Mouse (Mus musculus) embryonic facial prominence, embryonic 13.5 days (tissue): ENCODE measurements around the gene Bst2. TPM values are rescaled to one million over a fixed set of nuclear protein-coding genes. Genes with fewer than 3 reads are reported as not detected.
"Not testable (repeated sequence)": the region's sequence is repeated elsewhere in the genome, so short reads cannot be mapped to it uniquely, and the experiment has no call there.

Experiments
- ATAC-seq: fragments of 200-750 bp; cut with Nextera tagmentation; 2 replicates; pipeline ENCODE4 v1.8.0; 2017; ENCODE audit warnings: low read depth; ENCODE audit not compliant: insufficient number of reproducible peaks, insufficient read depth, low FRiP score, low TSS enrichment
- H3K27ac ChIP-seq: fragments of 300-500 bp; sonication (generic); 2 replicates; pipeline ENCODE4 v1.5.1; 2015; ENCODE audit warnings: moderate library complexity, mild to moderate bottlenecking, inconsistent platforms
- H3K27me3 ChIP-seq: fragments of 300-500 bp; sonication (generic); 2 replicates; pipeline ENCODE4 v1.6.1; 2015; ENCODE audit warnings: mild to moderate bottlenecking, inconsistent platforms
- H3K36me3 ChIP-seq: fragments of 300-500 bp; sonication (generic); 2 replicates; pipeline ENCODE4 v1.6.1; 2015; ENCODE audit warnings: mild to moderate bottlenecking, inconsistent platforms
- H3K4me1 ChIP-seq: fragments of 300-500 bp; sonication (generic); 2 replicates; pipeline ENCODE4 v1.6.1; 2015; ENCODE audit warnings: inconsistent platforms
- H3K4me2 ChIP-seq: fragments of 300-500 bp; sonication (generic); 2 replicates; pipeline ENCODE4 v1.6.1; 2015; ENCODE audit warnings: moderate library complexity, mild to moderate bottlenecking, inconsistent platforms
- H3K4me3 ChIP-seq: fragments of 300-500 bp; sonication (generic); 2 replicates; pipeline ENCODE4 v1.5.1; 2015; ENCODE audit warnings: mild to moderate bottlenecking, inconsistent platforms
- H3K9ac ChIP-seq: fragments of 300-500 bp; sonication (generic); 2 replicates; pipeline ENCODE4 v1.6.1; 2015; ENCODE audit warnings: mild to moderate bottlenecking, inconsistent platforms
- H3K9me3 ChIP-seq: fragments of 300-500 bp; sonication (generic); 2 replicates; pipeline ENCODE4 v1.6.1; 2016; ENCODE audit warnings: inconsistent platforms
- WGBS: fragments of 180-500 bp; shearing (Covaris S2); methylation state at CpG from one replicate; pipeline ENCODE4 v1.1.7; 2015; ENCODE audit warnings: mixed read lengths; 5-methylcytosine and 5-hydroxymethylcytosine counted together
- polyA plus RNA-seq: library from polyadenylated mRNA; unstranded; fragments of >200 nt; fragmentation: Nextera tagmentation; extraction: Ambion mirVana; gene quantifications from 2 replicates; pipeline ENCODE4 v1.2.1, GENCODE M21; 2015

The Bst2 gene
- polyA plus RNA-seq, 1 experiment from 2014 or later: 18.0 TPM

GRCm38 (mm10) chr8:71530735-71531467 is 6.4 kb downstream of the Bst2 start:
- H3K27me3 ChIP-seq: peaks cover 28% of the 10 kb centered on the region
- not testable (repeated sequence) for H3K9ac ChIP-seq, H3K4me3 ChIP-seq, H3K27ac ChIP-seq, ATAC-seq, H3K4me2 ChIP-seq, H3K9me3 ChIP-seq, H3K4me1 ChIP-seq, H3K36me3 ChIP-seq
- 62% methylated on average over 6 of the region's 12 CpGs for WGBS

- no peak for ATAC-seq
- 79% methylated on average over 11 of the region's 11 CpGs for WGBS
- H3K27me3 ChIP-seq: peaks cover 52% of the 10 kb centered on the region
- no peaks in the 10 kb centered on the region for H3K36me3 ChIP-seq
- H3K9me3 ChIP-seq: no peaks in the 10 kb centered on the region
- no peak overlapping the region for H3K4me3 ChIP-seq
- no peak overlapping the region for H3K9ac ChIP-seq
- peak overlapping the region; percentile 51; the same call in 1 of the 2 replicates for H3K27ac ChIP-seq
- H3K4me1 ChIP-seq: peaks cover 7% of the 10 kb centered on the region; the same call in 1 of the 2 replicates
- H3K4me2 ChIP-seq: no peak overlapping the region
Measured at GRCm38 (mm10) chr8:71528362-71529073, 8.7 kb downstream of the Bst2 start.

DNA sequence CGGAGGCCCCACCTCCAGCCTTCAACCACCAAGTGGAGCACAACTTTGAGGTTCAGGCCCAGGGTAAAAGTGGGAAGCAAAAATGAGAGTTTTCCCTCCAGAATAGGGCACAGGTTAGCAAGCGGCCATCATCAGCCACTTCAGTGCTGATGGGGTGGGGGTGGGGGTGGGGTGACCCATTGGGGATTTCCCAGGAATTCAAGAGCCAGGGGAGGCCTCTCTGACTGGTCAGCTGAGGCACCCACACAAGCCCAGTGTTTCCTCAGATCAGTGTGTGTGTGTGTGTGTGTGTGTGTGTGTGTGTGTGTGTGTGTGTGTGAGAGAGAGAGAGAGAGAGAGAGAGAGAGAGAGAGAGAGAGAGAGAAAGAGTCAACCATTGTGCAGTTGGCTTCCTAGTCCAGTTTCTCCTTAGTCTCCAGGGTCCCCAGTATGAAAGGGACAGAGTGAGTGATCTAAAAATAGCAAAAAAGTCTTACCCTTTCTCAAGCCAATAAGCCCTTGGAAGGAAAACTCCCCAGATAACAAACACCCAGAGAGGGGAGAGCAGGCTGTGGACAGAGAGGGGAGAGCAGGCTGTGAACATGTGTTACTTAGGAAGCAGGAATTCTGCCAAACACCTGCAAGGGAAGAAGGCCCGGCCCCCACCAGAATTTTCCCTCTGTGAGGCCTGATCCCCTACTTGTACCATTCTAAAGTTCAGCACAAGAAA is 9.9 kb downstream of the Bst2 start:
- Histone ChIP-seq H3K4me2 (no peak overlapping the region), H3K9me3 (no peaks in the 10 kb centered on the region), H3K27me3 (peaks cover 58% of the 10 kb centered on the region), H3K4me1 (peaks cover 7% of the 10 kb centered on the region; the same call in 1 of the 2 replicates), H3K27ac (no peak overlapping the region), H3K36me3 (no peaks in the 10 kb centered on the region), H3K4me3 (no peak overlapping the region), H3K9ac (no peak overlapping the region)
- WGBS: 46% methylated on average over 3 of the region's 3 CpGs
- ATAC-seq: no peak

- Histone ChIP-seq H3K4me2 (no peak overlapping the region), H3K4me3 (no peak overlapping the region), H3K27ac (0 out of 2 replicates have a peak overlapping the region, but pooled peaks have one; percentile 33), H3K27me3 (peaks cover 59% of the 10 kb centered on the region), H3K36me3 (no peaks in the 10 kb centered on the region), H3K9ac (no peak overlapping the region), H3K9me3 (no peaks in the 10 kb centered on the region), H3K4me1 (peaks cover 7% of the 10 kb centered on the region; the same call in 1 of the 2 replicates)
- no peak for ATAC-seq
- 9% methylated on average over 6 of the region's 6 CpGs for WGBS
Measured at GRCm38 (mm10) chr8:71526272-71526671, 11.0 kb downstream of the Bst2 start.

- 0 out of 2 replicates have a peak within 1 kb of the TSS, but pooled peaks have one; percentile 33 for H3K27ac ChIP-seq
- H3K36me3 ChIP-seq: no peaks in the 10 kb centered on the region
- H3K4me1 ChIP-seq: peaks cover 7% of the 10 kb centered on the region; the same call in 1 of the 2 replicates
- peak within 1 kb of the TSS; percentile 21; the same call in 1 of the 2 replicates for H3K4me2 ChIP-seq
- peak within 1 kb of the TSS; percentile 33; the same call in 1 of the 2 replicates for H3K9ac ChIP-seq
- H3K27me3 ChIP-seq: peaks cover 59% of the 10 kb centered on the region
- no peak for ATAC-seq
- 7% methylated on average over 46 of the region's 46 CpGs for WGBS
- no peaks in the 10 kb centered on the region for H3K9me3 ChIP-seq
- peak within 1 kb of the TSS; percentile 17 for H3K4me3 ChIP-seq
Measured at GRCm38 (mm10) chr8:71525226-71526050, 11.8 kb downstream of the Bst2 start, which contains the start of gene Ccdc194. Gene Ccdc194 (minus strand): TSS chr8:71525711.

DNA sequence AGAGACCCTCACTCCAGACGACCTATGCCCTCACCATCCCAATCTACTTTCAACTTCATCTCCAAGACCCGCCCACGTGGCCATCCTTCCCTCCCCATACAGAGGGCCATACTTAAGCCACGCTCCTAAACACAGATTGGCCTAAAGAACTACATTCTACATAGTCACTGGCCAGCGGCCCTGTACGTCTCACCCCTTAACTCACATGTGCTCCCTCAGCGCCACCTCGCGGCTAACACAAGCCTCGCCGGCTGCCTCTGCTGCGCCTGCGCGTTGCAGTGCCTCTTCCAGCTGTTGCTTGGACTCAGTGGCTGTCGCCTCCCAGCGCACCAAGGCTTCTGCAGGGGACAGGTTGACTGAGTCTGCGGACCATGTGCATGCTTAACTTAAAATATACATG is 15.6 kb downstream of the Bst2 start:
- peaks cover 11% of the 10 kb centered on the region; the same call in 1 of the 2 replicates for H3K4me1 ChIP-seq
- H3K27me3 ChIP-seq: peaks cover 38% of the 10 kb centered on the region
- H3K9me3 ChIP-seq: no peaks in the 10 kb centered on the region
- no peak overlapping the region for H3K27ac ChIP-seq
- no peaks in the 10 kb centered on the region for H3K36me3 ChIP-seq
- H3K4me2 ChIP-seq: peak overlapping the region; percentile 44
- peak; percentile 54; the same call in 1 of the 2 replicates for ATAC-seq
- H3K4me3 ChIP-seq: peak overlapping the region; percentile 15
- 0 out of 2 replicates have a peak overlapping the region, but pooled peaks have one; percentile 8 for H3K9ac ChIP-seq
- WGBS: 2% methylated on average over 17 of the region's 17 CpGs

DNA sequence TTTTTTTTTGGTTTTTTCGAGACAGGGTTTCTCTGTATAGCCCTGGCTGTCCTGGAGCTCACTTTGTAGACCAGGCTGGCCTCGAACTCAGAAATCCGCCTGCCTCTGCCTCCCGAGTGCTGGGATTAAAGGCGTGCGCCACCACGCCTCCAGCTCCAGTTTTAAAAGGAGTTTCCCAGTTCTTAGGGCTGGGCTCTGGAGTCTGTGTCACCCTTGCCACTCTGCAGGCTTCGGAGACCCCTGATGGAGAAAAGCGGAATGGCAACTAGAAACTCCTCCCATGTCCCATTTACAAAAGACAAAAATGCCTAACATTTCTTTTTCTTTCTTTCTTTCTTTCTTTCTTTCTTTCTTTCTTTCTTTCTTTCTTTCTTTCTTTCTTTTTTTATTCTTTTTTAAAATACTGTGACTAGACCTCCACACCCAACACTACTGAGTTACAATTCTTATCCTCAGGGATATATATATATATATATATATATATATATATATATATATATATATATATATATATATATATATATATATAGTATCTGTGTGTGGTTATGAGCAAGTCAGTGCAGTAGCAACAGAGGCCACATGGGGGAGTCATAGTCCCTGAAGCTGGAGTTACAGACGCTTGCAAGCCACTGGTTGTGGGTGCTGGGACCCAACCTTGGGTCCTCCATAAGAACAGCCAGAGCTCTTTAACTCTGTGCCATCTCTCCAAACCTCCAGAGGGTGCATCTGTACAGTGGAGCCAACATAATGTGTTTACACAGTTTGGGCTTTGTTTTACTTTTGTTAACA is 18.0 kb downstream of the Bst2 start:
- H3K27ac ChIP-seq, H3K4me1 ChIP-seq, H3K4me3 ChIP-seq, H3K9ac ChIP-seq, ATAC-seq, H3K9me3 ChIP-seq, H3K4me2 ChIP-seq, H3K36me3 ChIP-seq: not testable (repeated sequence)
- H3K27me3 ChIP-seq: peaks cover 14% of the 10 kb centered on the region
- WGBS: 34% methylated on average over 9 of the region's 10 CpGs

- H3K27me3 ChIP-seq: no peaks in the 10 kb centered on the region
- no peak for ATAC-seq
- 3% methylated on average over 6 of the region's 6 CpGs for WGBS
- no peak overlapping the region for H3K4me2 ChIP-seq
- no peaks in the 10 kb centered on the region for H3K36me3 ChIP-seq
- no peaks in the 10 kb centered on the region for H3K9me3 ChIP-seq
- no peak overlapping the region for H3K9ac ChIP-seq
- no peak overlapping the region for H3K27ac ChIP-seq
- H3K4me3 ChIP-seq: no peak overlapping the region
- H3K4me1 ChIP-seq: 0 out of 2 replicates have a peak, but pooled peaks cover 3% of the 10 kb centered on the region
Measured at GRCm38 (mm10) chr8:71516786-71517185, 20.5 kb downstream of the Bst2 start.

DNA sequence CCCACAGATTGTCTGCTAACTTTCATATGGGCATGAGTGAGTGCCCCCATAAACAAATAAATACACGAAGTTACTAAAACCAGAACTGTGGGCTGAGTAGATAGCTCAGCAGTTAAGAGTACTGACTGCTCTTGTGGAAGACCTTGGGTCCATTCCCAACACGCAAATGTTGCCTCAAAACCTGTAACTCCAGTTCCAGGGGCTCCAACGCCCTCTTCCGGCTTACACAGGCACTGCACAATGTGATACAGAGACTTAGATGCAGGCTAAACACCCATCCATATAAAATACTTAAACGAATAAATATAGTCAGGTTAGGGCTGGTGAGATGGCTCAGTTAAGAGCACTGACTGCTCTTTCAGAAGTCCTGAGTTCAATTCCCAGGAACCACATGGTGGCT is 22.2 kb downstream of the Bst2 start:
- Histone ChIP-seq H3K4me3 (no peak overlapping the region), H3K27me3 (peaks cover 8% of the 10 kb centered on the region), H3K27ac (no peak overlapping the region), H3K9ac (no peak overlapping the region), H3K36me3 (no peaks in the 10 kb centered on the region), H3K4me2 (no peak overlapping the region), H3K4me1 (0 out of 2 replicates have a peak, but pooled peaks cover 3% of the 10 kb centered on the region), H3K9me3 (no peaks in the 10 kb centered on the region)
- 73% methylated on average over 5 of the region's 5 CpGs for WGBS
- no peak for ATAC-seq

DNA sequence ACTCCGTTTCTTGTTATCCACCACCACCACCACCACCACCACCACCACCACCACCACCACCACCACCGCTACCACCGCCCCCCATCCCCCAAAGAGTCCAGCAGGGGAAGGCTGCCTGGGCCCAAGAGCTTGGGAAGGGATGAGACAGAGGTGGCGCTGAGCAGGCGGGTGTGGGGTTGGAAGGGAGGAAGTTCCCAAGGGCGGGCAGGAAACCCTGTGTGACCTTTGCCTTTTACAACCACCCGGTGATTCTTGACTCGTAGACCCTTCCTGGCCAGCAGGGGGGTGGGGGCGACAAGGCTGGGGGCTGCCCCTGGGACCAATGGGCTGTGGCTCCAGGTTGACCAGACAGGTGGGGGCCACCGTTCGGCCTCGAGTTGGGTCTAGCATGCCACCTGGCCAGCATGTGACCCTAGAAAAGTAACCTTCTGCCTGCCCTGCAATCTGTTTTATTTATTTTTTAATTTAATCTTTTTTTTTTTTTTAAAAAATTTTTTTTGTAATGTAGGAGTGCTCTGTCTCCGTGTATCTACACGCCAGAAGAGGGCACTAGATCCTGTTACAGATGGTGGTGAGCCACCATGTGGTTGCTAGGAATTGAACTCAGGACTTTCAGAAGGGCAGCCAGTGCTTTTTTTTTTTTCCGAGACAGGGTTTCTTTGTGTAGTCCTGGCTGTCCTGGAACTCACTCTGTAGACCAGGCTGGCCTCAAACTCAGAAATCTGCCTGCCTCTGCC is 24.1 kb downstream of the Bst2 start:
- ATAC-seq: no peak
- Histone ChIP-seq H3K36me3 (no peaks in the 10 kb centered on the region), H3K27me3 (peaks cover 24% of the 10 kb centered on the region), H3K4me3 (no peak overlapping the region), H3K9ac (no peak overlapping the region), H3K27ac (no peak overlapping the region), H3K9me3 (no peaks in the 10 kb centered on the region), H3K4me1 (peaks cover 4% of the 10 kb centered on the region; the same call in 1 of the 2 replicates), H3K4me2 (no peak overlapping the region)
- 59% methylated on average over 15 of the region's 15 CpGs for WGBS
